Mouse (Mus musculus) E14TG2a.4 (cell line): ENCODE measurements at regions not wholly inside any gene's neighbourhood (a gene's known extent, or its start where the extent isn't known, plus 50 kb on each side); places are given as distances from the start of the nearest gene placed in this dataset.

Experiments used
- CTCF ChIP-seq: conservative IDR thresholded peaks from 2 replicates; pipeline ENCODE4 v1.5.1; 2014; ENCODE audit warnings: low read length
- NANOG ChIP-seq: IDR thresholded peaks from 2 replicates; pipeline ENCODE4 v1.6.1; 2014; ENCODE audit warnings: borderline replicate concordance, low read length, mixed read lengths
- POU5F1 ChIP-seq: IDR thresholded peaks from 2 replicates; pipeline ENCODE4 v1.6.1; 2014; ENCODE audit warnings: low read length, borderline replicate concordance

- no peak for TF ChIP-seq CTCF
- no peak for TF ChIP-seq POU5F1
- no peak for TF ChIP-seq NANOG
Observed at GRCm38 (mm10) chr14:54178856-54179255, 75.0 kb downstream of the Dad1 start.
